Mouse (Mus musculus): ENCODE measurements around the gene Cebpb.

The Cebpb gene

DNA sequence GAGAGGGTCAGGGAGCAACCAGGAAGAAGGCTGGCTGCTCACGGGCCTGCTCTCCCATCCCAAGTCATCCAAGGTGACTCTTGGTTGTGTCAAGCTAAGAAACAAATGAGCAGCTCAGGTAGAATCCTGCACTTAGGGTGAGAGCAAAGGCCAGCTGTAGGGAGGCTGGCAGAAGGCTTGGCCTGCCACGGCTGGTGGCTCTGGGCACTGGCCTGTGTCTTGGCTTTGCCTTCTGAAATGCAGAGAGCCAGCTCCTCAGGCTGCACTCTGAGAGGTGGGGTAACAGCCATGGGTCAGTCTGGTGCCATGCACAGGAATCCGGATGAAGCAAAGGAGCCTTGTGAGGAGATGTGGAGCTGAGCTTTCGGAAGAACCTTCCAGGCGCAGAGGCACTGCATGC, 20.3 kb upstream of the Cebpb start:
- peak; percentile 89 for DNase-seq

DNA sequence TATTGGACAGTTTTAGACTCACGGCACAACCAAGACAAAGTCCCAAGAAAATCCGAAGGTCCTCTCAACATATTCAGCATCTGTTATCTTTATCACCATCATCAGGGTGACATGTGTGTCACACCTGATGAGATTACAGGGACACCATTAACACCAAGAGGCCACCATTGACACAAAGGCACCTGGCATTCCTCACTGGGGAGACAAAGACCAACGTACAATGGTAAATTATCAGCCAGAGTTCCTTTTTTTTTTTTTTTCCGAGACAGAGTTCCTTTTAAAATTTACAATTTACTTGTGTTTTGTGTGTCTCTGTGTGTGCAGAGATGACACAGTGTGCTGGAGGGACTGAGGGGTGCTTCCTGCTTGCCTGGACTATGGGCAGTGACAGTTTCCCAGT, 19.3 kb upstream of the Cebpb start:
- DNase-seq, result no peak

DNA sequence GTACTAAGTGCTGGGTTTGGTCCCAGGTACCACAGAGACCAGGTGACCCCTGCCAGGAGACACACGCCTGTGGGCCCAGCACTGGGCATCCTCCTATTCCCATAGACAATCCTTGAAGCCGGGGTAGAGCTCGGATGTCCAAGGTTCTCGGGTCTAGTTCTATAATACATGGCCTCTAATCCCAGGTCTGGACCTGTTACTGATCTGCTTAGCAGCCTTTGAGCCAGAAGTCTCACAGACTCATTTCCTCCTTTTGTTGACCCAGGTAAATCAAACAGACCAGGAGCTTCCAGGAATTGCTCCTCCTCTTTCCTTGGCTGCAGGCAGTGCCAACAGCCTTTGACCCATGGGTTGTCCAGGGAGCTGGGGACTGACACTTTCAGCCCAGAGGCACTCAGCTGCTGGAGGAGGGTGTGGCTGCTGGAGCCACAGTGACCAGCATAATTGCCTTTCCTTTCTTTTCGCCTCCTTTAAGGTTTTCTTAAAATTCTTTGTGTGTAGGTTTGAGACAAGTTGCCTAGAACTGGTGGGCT, 17.5 kb upstream of the Cebpb start:
- DNase-seq, result peak; percentile 88

DNA sequence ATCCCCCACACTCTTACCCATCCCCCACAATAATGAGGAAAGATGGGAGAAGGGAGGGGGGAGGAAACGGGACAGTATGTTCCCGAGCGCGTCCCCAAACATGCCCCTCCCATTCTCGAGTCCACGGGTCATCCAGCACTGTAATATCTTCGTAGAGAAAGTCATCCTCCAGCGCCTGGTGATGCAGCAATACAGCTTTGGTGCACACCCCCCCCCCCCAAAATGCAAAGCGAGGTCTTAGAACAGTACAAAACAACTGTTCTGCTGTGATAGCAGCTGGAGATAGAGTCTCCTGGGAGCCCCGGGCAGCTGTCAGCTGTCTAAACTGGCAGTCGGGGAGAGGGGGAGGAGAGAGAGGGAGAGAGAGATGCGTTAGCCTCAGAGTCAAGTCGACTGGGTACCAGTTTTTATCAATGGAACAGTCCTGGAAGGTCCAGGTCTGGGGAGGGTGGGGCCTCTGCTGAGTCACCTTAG, 16.5 kb upstream of the Cebpb start:
- no peak for DNase-seq

DNA sequence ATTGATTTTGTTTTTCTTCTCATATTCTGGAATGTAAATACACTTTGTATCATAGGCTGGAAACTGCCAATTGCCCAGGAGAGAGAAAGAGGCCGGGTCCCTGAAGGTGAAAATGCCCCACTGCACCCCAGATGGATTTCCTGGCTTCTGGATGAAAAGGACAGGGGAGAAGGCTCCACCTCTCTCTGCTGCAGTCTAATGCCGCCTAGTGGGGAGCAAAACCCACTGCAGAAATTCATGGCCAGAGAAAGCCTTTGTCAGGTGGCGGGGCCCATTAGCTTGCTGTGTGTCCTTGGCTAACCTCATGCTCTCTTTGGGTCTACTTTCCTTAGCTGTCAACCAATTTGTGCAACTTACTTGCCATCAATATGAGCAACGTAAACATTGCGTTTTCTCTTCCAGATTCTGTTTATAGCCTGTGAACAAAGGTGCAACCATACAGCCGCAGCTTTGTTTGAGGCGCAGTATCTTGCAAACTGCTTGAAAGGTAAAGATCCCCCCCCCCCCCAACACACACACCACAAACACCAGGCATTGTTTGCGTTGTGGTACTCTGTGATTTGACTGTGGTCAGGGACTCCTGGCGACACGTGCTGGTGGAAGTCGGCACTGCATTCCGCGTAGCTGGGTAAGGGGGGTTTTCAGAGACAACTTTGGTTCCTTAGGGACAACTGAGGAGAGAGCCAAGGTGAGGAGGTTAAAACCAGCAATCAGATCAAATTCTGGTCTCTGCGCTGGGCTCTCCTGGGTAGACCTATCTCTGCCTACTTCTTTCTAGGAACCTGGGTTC, 13.4 kb upstream of the Cebpb start:
- peak; percentile 59 for DNase-seq

DNA sequence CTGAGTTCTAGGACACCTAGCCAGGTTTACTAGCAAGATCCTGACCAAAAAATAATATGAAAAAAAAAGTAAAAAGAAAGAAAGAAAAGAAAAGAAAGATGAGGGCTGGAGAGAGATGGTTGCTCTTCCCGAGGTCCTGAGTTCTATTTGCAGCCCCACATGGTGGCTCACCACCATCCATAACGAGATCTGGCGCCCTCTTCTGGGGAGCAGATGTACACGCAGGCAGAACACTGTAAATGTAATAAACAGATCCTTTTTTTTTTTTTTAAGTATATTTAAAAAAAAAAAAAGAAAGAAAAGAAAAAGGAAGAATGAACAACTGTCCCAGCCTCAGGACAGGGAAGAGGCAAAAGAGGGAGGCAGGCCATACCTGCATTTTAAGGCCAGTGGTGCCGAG, 10.1 kb upstream of the Cebpb start:
- DNase-seq, result no peak

DNA sequence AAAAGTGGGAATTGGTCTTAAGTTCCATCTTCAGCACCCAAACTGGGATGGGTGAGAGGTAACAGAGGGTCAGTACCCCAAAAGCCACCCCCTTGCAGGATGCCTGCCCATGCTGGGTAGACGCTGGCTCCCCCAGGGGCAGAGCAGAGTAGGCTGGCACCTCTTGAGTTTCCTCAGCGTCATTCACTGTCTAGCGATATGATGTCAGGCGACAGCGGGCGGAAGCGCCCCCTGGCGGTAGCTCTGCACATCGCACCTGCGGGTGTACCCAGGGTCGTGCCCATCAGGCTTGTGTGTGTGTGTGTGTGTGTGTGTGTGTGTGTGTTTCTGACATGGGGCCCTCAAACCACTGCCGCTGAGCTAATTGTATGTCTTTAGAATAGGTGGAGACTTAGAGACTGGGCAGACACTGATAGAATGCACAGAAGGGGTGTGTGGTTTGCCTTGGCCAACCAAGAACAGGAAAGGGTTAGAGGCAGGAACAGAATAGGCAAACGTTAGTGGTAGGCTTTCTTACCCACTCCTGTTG, 8.7 kb upstream of the Cebpb start:
- peak; percentile 69 for DNase-seq

DNA sequence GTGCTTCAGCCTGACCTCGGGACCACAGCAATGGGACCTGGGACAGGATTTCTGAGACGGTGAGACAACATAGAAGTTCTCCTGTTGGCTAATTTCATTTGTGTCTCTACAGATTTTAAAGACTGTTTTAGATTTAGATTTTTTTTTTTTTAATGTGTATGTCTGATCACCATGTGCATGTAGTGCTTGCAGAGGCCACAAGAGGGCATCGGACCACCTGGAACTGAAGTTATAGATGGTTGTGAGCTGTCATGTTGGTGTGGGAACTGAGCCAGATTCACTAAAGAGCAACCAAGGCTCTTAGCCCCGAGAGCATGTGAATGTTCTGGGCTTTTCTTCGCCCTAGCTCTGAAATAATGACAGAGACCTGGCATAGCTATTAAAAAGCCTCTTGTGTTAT, 8.1 kb upstream of the Cebpb start:
- peak; percentile 39 for DNase-seq

DNA sequence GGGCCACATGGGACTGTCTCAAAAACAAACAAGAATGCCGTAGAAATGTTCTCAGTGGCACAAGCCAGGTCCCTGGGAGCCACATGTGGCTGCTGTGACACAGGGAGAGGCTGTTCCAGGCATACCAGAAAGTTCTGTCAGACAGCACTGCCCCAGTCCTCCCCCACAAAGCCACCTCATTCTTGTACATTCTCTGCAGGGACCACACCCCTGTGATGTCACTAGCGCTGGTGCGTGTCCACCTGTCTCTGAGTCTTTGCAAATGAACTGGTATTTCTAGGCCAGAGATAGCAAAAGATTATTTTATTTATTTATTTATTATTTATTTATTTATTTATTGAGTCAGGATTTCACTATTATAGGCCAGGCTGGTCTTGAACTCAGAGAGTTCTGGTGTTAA, 5.0 kb upstream of the Cebpb start:
- DNase-seq, result no peak

DNA sequence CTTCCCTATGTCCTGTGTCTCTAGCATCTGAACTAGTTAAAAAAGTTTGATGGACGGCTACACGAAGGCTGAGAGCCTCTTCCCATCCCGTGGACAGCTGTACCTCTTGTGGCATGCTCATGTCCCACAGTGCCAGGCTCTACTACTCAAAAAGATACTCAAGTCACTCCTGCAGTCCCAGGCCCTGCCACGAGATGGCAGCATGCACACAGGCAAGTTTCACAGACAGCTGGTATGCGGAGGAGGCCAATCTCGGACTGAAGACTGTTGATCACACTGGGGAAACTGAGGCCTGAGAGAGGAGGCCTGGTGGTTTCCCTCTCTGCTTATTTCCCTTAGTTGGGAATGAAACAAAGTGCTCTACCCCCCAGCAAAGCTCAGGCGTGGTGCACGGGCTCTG, 3.6 kb upstream of the Cebpb start:
- DNase-seq, result peak; percentile 90

DNA sequence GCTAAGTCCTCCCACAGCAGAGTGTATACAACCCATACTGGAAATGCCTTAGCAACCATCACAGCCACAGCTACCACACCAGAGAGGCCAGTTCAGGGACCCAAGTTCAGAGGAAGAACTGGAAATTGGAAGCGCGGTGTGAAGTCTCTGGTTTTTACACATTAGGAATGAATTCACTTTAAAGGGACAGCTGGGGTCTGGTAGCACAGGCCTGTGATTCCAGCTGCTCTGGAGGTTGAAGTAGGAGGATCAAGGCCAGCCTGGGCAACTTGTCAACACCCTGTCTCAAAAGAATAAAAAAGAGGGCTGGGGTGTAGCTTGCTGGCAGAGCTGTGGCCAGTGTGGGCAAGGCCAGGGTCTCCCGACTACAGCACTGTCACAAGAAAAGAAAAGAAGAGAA, 2.9 kb upstream of the Cebpb start:
- no peak for DNase-seq

DNA sequence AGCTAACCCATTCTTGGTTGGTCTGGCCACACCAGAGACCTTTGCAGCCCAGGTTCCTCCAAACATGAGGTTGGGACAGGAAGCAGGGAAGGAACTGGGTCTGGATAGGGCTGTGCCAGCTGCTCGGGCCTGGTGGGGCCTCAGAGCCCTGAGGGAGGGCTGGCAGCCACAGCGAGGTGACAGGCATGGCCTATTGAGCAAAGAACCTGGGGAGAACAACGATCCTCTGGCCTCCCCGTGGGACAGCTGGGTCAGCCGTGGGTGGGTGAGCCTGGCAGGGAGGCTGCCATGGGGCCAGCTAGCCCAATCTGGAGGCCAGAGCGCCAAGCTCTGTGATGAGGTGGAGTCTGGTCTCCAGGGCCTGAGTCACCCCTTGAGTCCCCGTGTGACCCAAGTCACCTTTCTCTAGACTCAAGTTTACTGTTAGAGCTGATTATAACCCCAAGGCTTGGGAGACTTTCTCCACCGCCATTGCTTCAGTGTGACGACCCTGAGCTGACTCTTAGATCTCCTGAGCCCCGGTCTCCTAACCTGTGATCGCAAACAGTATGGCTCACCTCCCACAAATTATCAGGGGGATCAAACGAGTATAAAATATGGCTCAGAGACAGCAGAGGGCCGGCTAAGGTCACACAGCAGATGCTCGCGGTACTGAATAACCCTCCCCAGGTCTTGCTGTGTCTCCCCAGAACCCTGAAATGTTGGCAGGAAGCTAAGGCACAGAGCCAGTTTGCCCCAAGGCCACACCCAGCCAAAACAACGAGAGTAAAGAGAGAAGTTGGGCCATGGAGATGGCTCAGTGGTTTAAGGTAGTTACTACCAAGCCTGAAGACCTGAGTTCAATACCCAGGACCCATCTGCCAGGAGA, 2.1 kb upstream of the Cebpb start:
- no peak for DNase-seq

DNA sequence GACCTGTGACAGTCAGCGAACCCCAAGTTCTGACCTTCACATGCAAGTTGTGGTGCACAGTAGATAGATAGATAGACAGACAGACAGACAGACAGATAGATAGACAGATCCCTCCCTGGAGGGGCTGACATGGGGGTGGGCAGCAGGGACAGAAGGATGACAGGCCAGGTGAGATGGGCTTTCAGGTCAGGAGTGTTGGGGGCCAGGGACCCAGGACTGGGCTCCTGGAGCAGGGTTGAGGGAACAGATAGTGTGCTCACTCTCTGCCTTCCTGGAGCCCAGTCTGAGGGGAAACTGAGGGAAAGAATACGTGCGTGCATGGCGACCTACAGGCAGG, 1.5 kb upstream of the Cebpb start:
- no peak for DNase-seq

DNA sequence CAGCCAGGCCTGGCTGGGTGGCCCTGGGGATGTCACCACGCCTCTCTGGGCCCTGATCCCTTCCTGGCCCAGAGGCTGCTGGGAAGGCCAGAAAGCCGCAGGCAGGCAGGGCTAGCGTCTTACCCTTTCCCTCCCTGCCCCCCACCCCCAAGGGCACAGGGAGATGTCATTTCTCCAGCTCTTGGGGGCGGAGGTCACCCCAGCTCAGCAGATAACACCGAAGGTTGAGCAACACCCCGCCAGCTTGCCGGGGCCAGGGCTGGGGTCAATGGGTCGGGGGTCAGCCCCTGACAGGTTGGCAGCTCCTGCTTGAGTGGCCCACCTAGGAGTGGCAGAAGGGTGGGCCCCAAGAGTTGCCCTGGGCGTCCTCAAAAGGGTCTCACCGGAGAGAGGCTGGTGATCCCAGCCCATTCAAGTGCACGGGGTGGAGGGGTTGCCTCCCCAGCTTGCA, 1.0 kb upstream of the Cebpb start:
- DNase-seq, result no peak

DNA sequence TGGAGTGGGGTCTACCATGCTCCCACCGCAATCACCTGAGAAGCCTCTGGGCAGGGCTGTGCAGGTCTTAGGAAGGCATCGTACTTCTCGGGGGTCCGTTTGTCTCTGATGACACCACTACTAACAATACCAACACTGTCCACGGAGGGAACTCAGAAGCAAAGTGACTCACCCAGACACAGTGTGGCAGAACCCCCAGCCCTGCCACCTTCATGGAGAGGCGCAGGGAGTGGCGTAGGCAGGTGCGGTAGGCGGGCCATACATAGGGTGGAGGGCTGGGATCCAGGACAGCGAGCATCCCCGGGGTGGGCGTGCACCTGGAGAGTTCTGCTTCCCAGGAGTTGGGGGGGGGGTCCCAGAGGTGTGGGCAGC, 603 bp upstream of the Cebpb start:
- no peak for DNase-seq

DNA sequence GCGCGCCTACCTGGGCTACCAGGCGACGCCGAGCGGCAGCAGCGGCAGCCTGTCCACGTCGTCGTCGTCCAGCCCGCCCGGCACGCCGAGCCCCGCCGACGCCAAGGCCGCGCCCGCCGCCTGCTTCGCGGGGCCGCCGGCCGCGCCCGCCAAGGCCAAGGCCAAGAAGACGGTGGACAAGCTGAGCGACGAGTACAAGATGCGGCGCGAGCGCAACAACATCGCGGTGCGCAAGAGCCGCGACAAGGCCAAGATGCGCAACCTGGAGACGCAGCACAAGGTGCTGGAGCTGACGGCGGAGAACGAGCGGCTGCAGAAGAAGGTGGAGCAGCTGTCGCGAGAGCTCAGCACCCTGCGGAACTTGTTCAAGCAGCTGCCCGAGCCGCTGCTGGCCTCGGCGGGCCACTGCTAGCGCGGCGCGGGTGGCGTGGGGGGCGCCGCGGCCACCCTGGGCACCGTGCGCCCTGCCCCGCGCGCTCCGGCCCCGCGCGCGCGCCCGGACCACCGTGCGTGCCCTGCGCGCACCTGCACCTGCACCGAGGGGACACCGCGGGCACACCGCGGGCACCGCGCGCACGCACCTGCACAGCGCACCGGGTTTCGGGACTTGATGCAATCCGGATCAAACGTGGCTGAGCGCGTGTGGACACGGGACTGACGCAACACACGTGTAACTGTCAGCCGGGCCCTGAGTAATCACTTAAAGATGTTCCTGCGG, 945 bp downstream of the Cebpb start, which contains the start of gene Tmem189:
TSS of gene Tmem189 (minus strand) at position 322 of the 718 bp plus-strand sequence.
- DNase-seq, result peak; percentile 59

DNA sequence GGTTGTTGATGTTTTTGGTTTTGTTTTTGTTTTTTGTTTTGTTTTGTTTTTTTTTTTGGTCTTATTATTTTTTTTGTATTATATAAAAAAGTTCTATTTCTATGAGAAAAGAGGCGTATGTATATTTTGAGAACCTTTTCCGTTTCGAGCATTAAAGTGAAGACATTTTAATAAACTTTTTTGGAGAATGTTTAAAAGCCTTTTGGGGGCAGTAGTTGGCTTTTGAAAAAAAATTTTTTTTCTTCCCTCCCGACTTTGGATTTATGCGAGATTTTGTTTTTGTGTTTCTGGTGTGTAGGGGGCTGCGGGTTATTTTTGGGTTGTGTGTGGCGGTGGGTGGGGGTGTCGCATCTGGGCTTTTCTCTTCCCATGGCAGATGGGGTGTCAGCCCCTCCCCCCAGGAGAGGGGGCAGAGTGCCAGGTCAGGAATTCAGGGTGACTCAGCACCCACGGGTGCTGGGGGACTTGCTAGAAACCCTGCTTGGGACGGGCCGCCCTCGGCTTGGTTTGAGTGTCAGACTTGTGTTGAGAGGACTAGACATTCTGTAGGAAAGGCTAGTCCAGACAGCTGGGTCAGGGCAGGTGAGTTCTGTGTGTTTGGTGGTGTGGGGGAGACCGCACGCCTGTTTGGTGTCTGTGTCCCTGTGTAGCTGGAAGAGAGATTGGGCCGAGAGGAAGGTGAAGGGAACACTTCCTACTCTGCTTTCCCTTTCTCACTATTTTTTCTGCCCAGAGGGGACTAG, 1.7 kb downstream of the Cebpb start:
- DNase-seq, result no peak

DNA sequence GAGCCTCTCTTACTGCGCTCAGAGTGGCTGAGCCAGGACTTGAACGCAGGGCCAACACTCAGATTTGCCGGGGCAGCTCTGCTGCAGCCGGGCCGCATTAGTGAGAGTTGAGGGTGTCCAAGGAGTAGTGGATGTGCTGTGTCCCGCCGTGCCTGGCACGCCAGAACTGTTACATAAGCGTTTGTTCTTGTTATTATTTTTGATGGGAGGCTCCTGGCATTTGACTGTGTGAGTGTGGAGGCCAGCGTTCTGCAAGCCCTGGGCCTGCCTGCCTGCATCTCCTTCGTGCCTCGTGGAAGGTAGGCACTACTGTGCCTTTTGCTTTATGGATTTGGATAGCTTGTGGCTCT, 2.2 kb downstream of the Cebpb start:
- DNase-seq, result no peak

DNA sequence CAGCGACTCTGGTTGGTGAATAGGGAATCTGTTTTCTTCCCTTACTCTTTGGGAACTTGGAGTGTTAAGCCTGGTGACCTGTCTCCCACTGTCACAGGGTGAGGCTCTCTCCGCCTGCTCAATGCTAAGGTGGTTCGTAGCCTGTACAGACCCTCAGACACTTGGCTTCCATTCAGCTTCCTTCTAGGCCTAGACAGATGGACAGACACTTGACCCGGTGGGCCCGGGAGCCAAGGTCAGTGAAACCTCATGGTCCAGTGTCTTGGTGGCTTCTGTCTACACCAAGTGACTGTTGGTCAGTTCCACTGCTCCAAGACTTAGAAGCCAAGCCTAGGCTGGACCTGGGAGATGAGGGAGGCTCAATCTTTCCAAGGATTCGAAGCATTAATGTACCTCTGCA, 2.7 kb downstream of the Cebpb start:
- no peak for DNase-seq

DNA sequence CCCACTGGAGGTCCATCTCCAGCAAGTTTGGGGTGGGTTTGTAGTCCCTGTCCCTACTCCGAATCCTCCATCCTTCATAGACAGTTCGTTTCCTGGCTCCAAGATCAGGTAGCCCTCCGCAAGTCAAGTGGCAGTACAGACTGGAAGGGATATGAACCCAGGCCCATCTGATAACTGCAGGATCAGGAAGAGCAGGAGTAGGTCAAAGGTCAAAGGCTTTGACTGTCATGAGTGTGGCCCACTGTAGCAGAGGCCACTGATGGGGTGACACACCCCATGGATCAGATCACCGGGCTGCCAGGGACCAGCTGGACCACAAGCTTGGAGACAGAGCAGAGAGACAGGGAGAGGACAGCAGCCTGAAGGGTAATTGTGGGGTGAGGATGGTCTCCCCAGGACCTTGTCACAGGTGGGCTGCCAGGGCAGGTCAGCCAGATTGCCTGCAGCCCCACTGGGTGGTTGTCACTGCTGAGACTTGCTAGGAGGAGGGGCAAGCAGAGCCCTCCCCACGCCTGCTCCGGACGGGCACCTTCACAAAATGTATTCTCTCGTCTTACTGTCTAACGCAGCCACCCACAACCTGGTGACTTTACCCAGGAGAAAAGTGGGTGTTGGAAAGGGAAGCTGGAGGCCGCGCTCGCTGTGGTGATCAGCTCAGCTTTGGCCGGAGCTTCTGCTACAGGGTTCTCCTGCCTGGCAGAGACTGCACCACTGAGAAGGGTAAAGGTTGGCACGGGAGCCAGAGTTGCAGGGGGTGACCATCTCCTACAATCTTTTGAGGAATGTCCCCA, 3.4 kb downstream of the Cebpb start:
- DNase-seq, result no peak

DNA sequence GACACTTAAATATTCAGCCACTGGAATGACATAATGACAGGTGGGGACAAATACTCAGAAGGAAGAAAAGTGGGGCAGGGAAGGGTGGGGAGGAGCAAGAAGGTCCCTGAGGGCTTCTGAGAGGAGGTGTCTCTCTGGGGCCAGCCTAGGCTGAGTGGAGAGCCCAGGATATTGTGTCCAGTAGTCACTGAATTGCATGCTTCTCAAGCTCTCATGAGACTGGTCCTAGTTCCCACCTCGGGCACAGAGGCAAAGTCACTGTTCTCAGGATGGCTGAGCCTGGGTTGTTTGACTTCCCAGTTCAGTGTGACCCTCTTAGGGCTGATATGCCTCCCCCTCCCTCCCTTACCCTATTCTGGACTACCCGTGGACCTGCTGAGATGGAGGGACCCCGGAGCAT, 4.1 kb downstream of the Cebpb start:
- no peak for DNase-seq

DNA sequence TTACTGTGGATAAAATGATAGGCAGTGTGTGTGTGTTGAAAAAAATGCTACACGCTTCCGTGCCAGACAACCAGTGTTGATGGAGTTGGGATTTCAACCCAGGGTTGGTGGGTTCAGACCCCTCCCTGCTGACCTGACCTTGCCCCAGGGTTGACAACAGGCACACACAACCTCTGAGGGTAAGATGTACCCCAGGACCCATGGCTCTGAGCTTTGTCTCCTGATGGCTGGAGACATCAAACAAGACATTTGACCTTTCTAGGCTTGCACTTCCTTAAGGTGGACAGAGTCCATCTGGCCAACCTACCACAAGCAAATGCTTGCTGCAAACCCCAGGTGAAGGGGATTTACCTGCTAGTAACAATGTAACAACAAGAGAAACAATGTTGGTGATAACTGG, 4.8 kb downstream of the Cebpb start:
- DNase-seq, result no peak
